In genomic region chrX:9293140-9293829, GRCm38 (mm10) we compare ENCODE assay signal across 14 mouse cellular contexts. TPM values are rescaled to one million over a fixed set of nuclear protein-coding genes. Genes with fewer than 3 reads are reported as not detected.
A peak's percentile ranks its signal among the peaks of the same experiment; 100 is the strongest.
DNase-seq lines count a peak whose midpoint lies in the region; ATAC-seq and TF ChIP-seq lines count a peak whose summit lies in the region.
"Not testable (repeated sequence)": the region's sequence is repeated elsewhere in the genome, so short reads cannot be mapped to it uniquely, and the experiment has no call there.
"Had no signal": no experiment of that assay in that cellular context is flagged by ENCODE, and none has a peak within 500 bp of the region (broad histone marks: within the 10 kb centered on the region; RNA-seq: fewer than 3 reads in every experiment).

No protein-coding gene starts in this region.

- not testable (repeated sequence) for H3K9ac ChIP-seq in liver, embryonic 11.5 days (ENCODE audit: low read depth, low read length); liver, embryonic 12.5 days; liver, embryonic 13.5 days; liver, embryonic 14.5 days (replicated peaks); liver, embryonic 15.5 days; liver, embryonic 16.5 days (ENCODE audit: low read depth, low read length)

- TF ChIP-seq CTCF in liver, embryonic 14.5 days (IDR thresholded peaks at IDR 0.05; ENCODE audit: low read depth), result not testable (repeated sequence)

- not testable (repeated sequence) for H3K4me1 ChIP-seq in liver, embryonic 11.5 days (replicated peaks; ENCODE audit: control insufficient read depth, insufficient read depth, low read length); liver, embryonic 14.5 days (replicated peaks; ENCODE audit: control insufficient read depth in 2 of 2, insufficient read depth in 2 of 2, low read length in 1 of 2); liver, embryonic 15.5 days (replicated peaks); liver, embryonic 16.5 days (ENCODE audit: control insufficient read depth, low read depth, low read length)
- H3K4me1 ChIP-seq in liver, embryonic 12.5 days, result peaks cover 12% of the 10 kb centered on the region; the same call in 1 of the 2 replicates
- peaks cover 21% of the 10 kb centered on the region for H3K4me1 ChIP-seq in liver, embryonic 13.5 days (replicated peaks)

- peak; percentile 73; the same call in 1 of the 2 replicates for ATAC-seq in liver, embryonic 11.5 days (replicated peaks; ENCODE audit: low FRiP score)
- peak; percentile 85 for ATAC-seq in liver, embryonic 12.5 days
- ATAC-seq in liver, embryonic 13.5 days (ENCODE audit: low read depth), result peak; percentile 84
- peak; percentile 70 for ATAC-seq in liver, embryonic 14.5 days (ENCODE audit: insufficient read depth)
- ATAC-seq in liver, embryonic 15.5 days (ENCODE audit: insufficient read depth), result peak; percentile 69
- ATAC-seq in liver, embryonic 16.5 days (ENCODE audit: low read depth), result peak; percentile 76

- H3K27ac ChIP-seq in liver, embryonic 11.5 days (ENCODE audit: low read depth, low read length); liver, embryonic 16.5 days (ENCODE audit: low read length): not testable (repeated sequence)
- peak overlapping the region; percentile 60 for H3K27ac ChIP-seq in liver, embryonic 12.5 days
- peak overlapping the region; percentile 55 for H3K27ac ChIP-seq in liver, embryonic 13.5 days
- peak overlapping the region; percentile 25 for H3K27ac ChIP-seq in liver, embryonic 14.5 days
- peak overlapping the region; percentile 68 for H3K27ac ChIP-seq in liver, embryonic 15.5 days (replicated peaks)

- not testable (repeated sequence) for H3K4me3 ChIP-seq in liver, embryonic 11.5 days (ENCODE audit: low read depth, low read length); liver, embryonic 12.5 days; liver, embryonic 13.5 days (replicated peaks); liver, embryonic 14.5 days (ENCODE audit: insufficient read depth in 1 of 2, low read depth in 2 of 2, low read length in 2 of 2); liver, embryonic 15.5 days (replicated peaks); liver, embryonic 16.5 days (ENCODE audit: low read depth, low read length)

- not testable (repeated sequence) for H3K27me3 ChIP-seq in liver, embryonic 11.5 days (replicated peaks; ENCODE audit: control insufficient read depth, insufficient read depth, low read length); liver, embryonic 12.5 days (replicated peaks); liver, embryonic 13.5 days; liver, embryonic 14.5 days (ENCODE audit: control insufficient read depth, insufficient read depth, low read length); liver, embryonic 15.5 days; liver, embryonic 16.5 days (ENCODE audit: control insufficient read depth, insufficient read depth, low read depth, low read length)

- TF ChIP-seq EP300 in liver, embryonic 14.5 days (IDR thresholded peaks at IDR 0.05; ENCODE audit: low read depth), result not testable (repeated sequence)

- not testable (repeated sequence) for H3K9me3 ChIP-seq in liver, embryonic 11.5 days (ENCODE audit: control insufficient read depth, low read length); liver, embryonic 12.5 days (replicated peaks); liver, embryonic 13.5 days (replicated peaks); liver, embryonic 14.5 days (ENCODE audit: control insufficient read depth, low read length); liver, embryonic 15.5 days (replicated peaks); liver, embryonic 16.5 days (replicated peaks; ENCODE audit: control insufficient read depth, low read length)

- H3K36me3 ChIP-seq in liver, embryonic 11.5 days (ENCODE audit: control insufficient read depth, insufficient read depth, low read length); liver, embryonic 12.5 days; liver, embryonic 13.5 days; liver, embryonic 14.5 days (replicated peaks; ENCODE audit: control insufficient read depth, insufficient read depth, low read depth); liver, embryonic 15.5 days (replicated peaks); liver, embryonic 16.5 days (ENCODE audit: control insufficient read depth, insufficient read depth): not testable (repeated sequence)

- H3K4me2 ChIP-seq in liver, embryonic 11.5 days; liver, embryonic 12.5 days; liver, embryonic 13.5 days; liver, embryonic 14.5 days (ENCODE audit: low read depth); liver, embryonic 15.5 days; liver, embryonic 16.5 days (ENCODE audit: low read depth, low read length): not testable (repeated sequence)

- DNase-seq in liver, result peak; percentile 31
- DNase-seq in liver, embryonic 11.5 days (ENCODE audit: low spot score); liver, embryonic 13.5 days; liver, embryonic 14.5 days (ENCODE audit: low read depth in 3 of 3, low spot score in 3 of 3): not testable (repeated sequence)

- 78% methylated on average over 3 of the region's 4 CpGs for WGBS in liver, embryonic 11.5 days
- WGBS in liver, embryonic 12.5 days (ENCODE audit: insufficient replicate concordance), result 61% methylated on average over 4 of the region's 4 CpGs
- 72% methylated on average over 4 of the region's 4 CpGs for WGBS in liver, embryonic 13.5 days (ENCODE audit: insufficient replicate concordance)
- WGBS in liver, embryonic 14.5 days (ENCODE audit: insufficient replicate concordance), result 51% methylated on average over 3 of the region's 4 CpGs
- 58% methylated on average over 4 of the region's 4 CpGs for WGBS in liver, embryonic 15.5 days (ENCODE audit: insufficient replicate concordance)
- WGBS in liver, embryonic 16.5 days (ENCODE audit: insufficient replicate concordance), result 54% methylated on average over 3 of the region's 4 CpGs

RNA-seq across cellular contexts. Expression of gene H2al1m, which starts 9.7 kb away (rescaled TPM):
- polyA plus RNA-seq in liver, embryonic 11.5 days (2014; fragmentation: Nextera tagmentation; extraction: Ambion mirVana), result 1.3 and 1.5 TPM in 2 replicates
- 1.8 and 2.4 TPM in 2 replicates for polyA plus RNA-seq in liver, embryonic 12.5 days (2016; fragmentation: Nextera tagmentation; extraction: Ambion mirVana)
- 1.5 and 1.8 TPM in 2 replicates for polyA plus RNA-seq in liver, embryonic 13.5 days (2015; fragmentation: Nextera tagmentation; extraction: Ambion mirVana)
- 2.2 and 3.1 TPM in 2 replicates for polyA plus RNA-seq in liver, embryonic 14.5 days (2012; rRNA removed)
- polyA plus RNA-seq in liver, embryonic 14.5 days (2014; fragmentation: Nextera tagmentation; extraction: Ambion mirVana), result 1.8 TPM in 2 replicates
- polyA plus RNA-seq in liver, embryonic 15.5 days (2015; fragmentation: Nextera tagmentation; extraction: Ambion mirVana), result 2.1 and 2.6 TPM in 2 replicates
- polyA plus RNA-seq in liver, embryonic 16.5 days (2015; fragmentation: Nextera tagmentation; extraction: Ambion mirVana), result 2.2 and 2.3 TPM in 2 replicates
- polyA plus RNA-seq: C2C12, G1E, Patski had no signal

RNA-seq across cellular contexts. Expression of gene Xk, which starts 20.7 kb away (rescaled TPM):
- 27.7 and 31.5 TPM in 2 replicates for polyA plus RNA-seq in liver, embryonic 11.5 days (2014; fragmentation: Nextera tagmentation; extraction: Ambion mirVana)
- polyA plus RNA-seq in liver, embryonic 12.5 days (2016; fragmentation: Nextera tagmentation; extraction: Ambion mirVana), result 32.7 and 34.8 TPM in 2 replicates
- polyA plus RNA-seq in liver, embryonic 13.5 days (2015; fragmentation: Nextera tagmentation; extraction: Ambion mirVana), result 18.2 and 26.5 TPM in 2 replicates
- 16.9 and 18.2 TPM in 2 replicates for polyA plus RNA-seq in liver, embryonic 14.5 days (2012; rRNA removed)
- 21.6 and 23.5 TPM in 2 replicates for polyA plus RNA-seq in liver, embryonic 14.5 days (2014; fragmentation: Nextera tagmentation; extraction: Ambion mirVana)
- 24.3 and 25.4 TPM in 2 replicates for polyA plus RNA-seq in liver, embryonic 15.5 days (2015; fragmentation: Nextera tagmentation; extraction: Ambion mirVana)
- polyA plus RNA-seq in liver, embryonic 16.5 days (2015; fragmentation: Nextera tagmentation; extraction: Ambion mirVana), result 25.2 and 26.2 TPM in 2 replicates

RNA-seq across cellular contexts. Expression of gene Gm14862, which starts 36.6 kb away (rescaled TPM):
- 1.0 and 1.1 TPM in 2 replicates for polyA plus RNA-seq in liver, embryonic 11.5 days (2014; fragmentation: Nextera tagmentation; extraction: Ambion mirVana)
- polyA plus RNA-seq in liver, embryonic 12.5 days (2016; fragmentation: Nextera tagmentation; extraction: Ambion mirVana), result 2.8 and 3.0 TPM in 2 replicates
- polyA plus RNA-seq in liver, embryonic 13.5 days (2015; fragmentation: Nextera tagmentation; extraction: Ambion mirVana), result 3.6 and 3.7 TPM in 2 replicates
- polyA plus RNA-seq in liver, embryonic 14.5 days (2012; rRNA removed), result 0.41 and 1.5 TPM in 2 replicates
- 4.4 and 5.3 TPM in 2 replicates for polyA plus RNA-seq in liver, embryonic 14.5 days (2014; fragmentation: Nextera tagmentation; extraction: Ambion mirVana)
- polyA plus RNA-seq in liver, embryonic 15.5 days (2015; fragmentation: Nextera tagmentation; extraction: Ambion mirVana), result 2.6 and 3.4 TPM in 2 replicates
- 3.4 and 3.8 TPM in 2 replicates for polyA plus RNA-seq in liver, embryonic 16.5 days (2015; fragmentation: Nextera tagmentation; extraction: Ambion mirVana)
- polyA plus RNA-seq: adrenal gland, adult 2 months; brain, embryonic 14.5 days; C2C12; G1E; Patski had no signal

RNA-seq across cellular contexts. Expression of gene H2al1k, which starts 57.1 kb away (rescaled TPM):
- polyA plus RNA-seq in liver, embryonic 11.5 days (2014; fragmentation: Nextera tagmentation; extraction: Ambion mirVana), result not detected in 2 replicates
- polyA plus RNA-seq in liver, embryonic 12.5 days (2016; fragmentation: Nextera tagmentation; extraction: Ambion mirVana), result not detected in 2 replicates
- not detected in 2 replicates for polyA plus RNA-seq in liver, embryonic 13.5 days (2015; fragmentation: Nextera tagmentation; extraction: Ambion mirVana)
- polyA plus RNA-seq in liver, embryonic 14.5 days (2012; rRNA removed), result not detected in 2 replicates
- polyA plus RNA-seq in liver, embryonic 14.5 days (2014; fragmentation: Nextera tagmentation; extraction: Ambion mirVana), result not detected in 2 replicates
- polyA plus RNA-seq in liver, embryonic 15.5 days (2015; fragmentation: Nextera tagmentation; extraction: Ambion mirVana), result not detected in 2 replicates
- polyA plus RNA-seq in liver, embryonic 16.5 days (2015; fragmentation: Nextera tagmentation; extraction: Ambion mirVana), result not detected in 2 replicates
- polyA plus RNA-seq: activated CD4-positive, CD25-positive, alpha-beta regulatory T cell, adult 4 months; adrenal gland, adult 2 months; brain, embryonic 14.5 days; C2C12; CD4-positive, CD25-positive, alpha-beta regulatory T cell, adult 4 months had no signal
